Mouse (Mus musculus): ENCODE measurements around the gene Lpin3.

GRCm38 (mm10) chr2:160840838-160841237 is 39.6 kb upstream of the Lpin3 start:
- no peak for TF ChIP-seq POLR2A (IDR thresholded peaks at IDR 0.05; ENCODE audit: borderline replicate concordance, extremely low read depth, low read depth, low read length)
- TF ChIP-seq CTCF (IDR thresholded peaks at IDR 0.05; ENCODE audit: insufficient read depth, low read length) = no peak
